Mouse (Mus musculus): ENCODE measurements around the gene Ager.
A peak's percentile ranks its signal among the peaks of the same experiment; 100 is the strongest.

The Ager gene

GRCm38 (mm10) chr17:34572361-34572760 lies 25.3 kb upstream of the Ager start:
- peak overlapping the region; percentile 48 for H3K4me3 ChIP-seq (replicated peaks; ENCODE audit: low read length)
- no peaks in the 10 kb centered on the region for H3K27me3 ChIP-seq (ENCODE audit: insufficient read depth, low read length)
- TF ChIP-seq CTCF (conservative IDR thresholded peaks at IDR 0.05; ENCODE audit: low read length) = peak; percentile 54; the same call in 1 of the 2 replicates
- TF ChIP-seq POU5F1 (IDR thresholded peaks at IDR 0.05; ENCODE audit: borderline replicate concordance, low read length) = no peak
- H3K36me3 ChIP-seq (ENCODE audit: insufficient read depth, low read length) = peaks cover 97% of the 10 kb centered on the region
- no peaks in the 10 kb centered on the region for H3K9me3 ChIP-seq (ENCODE audit: low read length)
- H3K4me1 ChIP-seq (replicated peaks; ENCODE audit: low read depth, low read length) = peaks cover 56% of the 10 kb centered on the region

- Histone ChIP-seq H3K4me3 (replicated peaks; ENCODE audit: low read length) (no peak overlapping the region), H3K9me3 (ENCODE audit: low read length) (0 out of 2 replicates have a peak, but pooled peaks cover 3% of the 10 kb centered on the region), H3K36me3 (ENCODE audit: insufficient read depth, low read length) (peaks cover 95% of the 10 kb centered on the region), H3K4me1 (replicated peaks; ENCODE audit: low read depth, low read length) (peaks cover 31% of the 10 kb centered on the region), H3K27me3 (ENCODE audit: insufficient read depth, low read length) (no peaks in the 10 kb centered on the region)
- TF ChIP-seq CTCF (conservative IDR thresholded peaks at IDR 0.05; ENCODE audit: low read length) = no peak
- TF ChIP-seq NANOG (IDR thresholded peaks at IDR 0.05; ENCODE audit: borderline replicate concordance, low read length) = no peak
- no peak for TF ChIP-seq POU5F1 (IDR thresholded peaks at IDR 0.05; ENCODE audit: borderline replicate concordance, low read length)
Observed at GRCm38 (mm10) chr17:34576577-34576976, 21.1 kb upstream of the Ager start.

- H3K36me3 ChIP-seq (ENCODE audit: insufficient read depth, low read length) = peaks cover 94% of the 10 kb centered on the region
- peaks cover 8% of the 10 kb centered on the region; the same call in 1 of the 2 replicates for H3K9me3 ChIP-seq (ENCODE audit: low read length)
- TF ChIP-seq NANOG (IDR thresholded peaks at IDR 0.05; ENCODE audit: borderline replicate concordance, low read length) = no peak
- no peak for TF ChIP-seq CTCF (conservative IDR thresholded peaks at IDR 0.05; ENCODE audit: low read length)
- no peak for TF ChIP-seq POU5F1 (IDR thresholded peaks at IDR 0.05; ENCODE audit: borderline replicate concordance, low read length)
- no peaks in the 10 kb centered on the region for H3K27me3 ChIP-seq (ENCODE audit: insufficient read depth, low read length)
- no peak overlapping the region for H3K4me3 ChIP-seq (replicated peaks; ENCODE audit: low read length)
- peaks cover 26% of the 10 kb centered on the region for H3K4me1 ChIP-seq (replicated peaks; ENCODE audit: low read depth, low read length)
Observed at GRCm38 (mm10) chr17:34578070-34578469, 19.6 kb upstream of the Ager start.

- Histone ChIP-seq H3K4me3 (replicated peaks; ENCODE audit: low read length) (no peak overlapping the region), H3K9me3 (ENCODE audit: low read length) (peaks cover 8% of the 10 kb centered on the region; the same call in 1 of the 2 replicates), H3K27me3 (ENCODE audit: insufficient read depth, low read length) (no peaks in the 10 kb centered on the region), H3K36me3 (ENCODE audit: insufficient read depth, low read length) (peaks cover 72% of the 10 kb centered on the region), H3K4me1 (replicated peaks; ENCODE audit: low read depth, low read length) (peaks cover 46% of the 10 kb centered on the region)
- no peak for TF ChIP-seq POU5F1 (IDR thresholded peaks at IDR 0.05; ENCODE audit: borderline replicate concordance, low read length)
- no peak for TF ChIP-seq NANOG (IDR thresholded peaks at IDR 0.05; ENCODE audit: borderline replicate concordance, low read length)
- no peak for TF ChIP-seq CTCF (conservative IDR thresholded peaks at IDR 0.05; ENCODE audit: low read length)
Observed at GRCm38 (mm10) chr17:34582528-34582927, 15.1 kb upstream of the Ager start.

GRCm38 (mm10) chr17:34583397-34583796 lies 14.3 kb upstream of the Ager start:
- H3K4me3 ChIP-seq (replicated peaks; ENCODE audit: low read length) = 0 out of 2 replicates have a peak overlapping the region, but pooled peaks have one; percentile 21
- H3K4me1 ChIP-seq (replicated peaks; ENCODE audit: low read depth, low read length) = peaks cover 53% of the 10 kb centered on the region
- no peaks in the 10 kb centered on the region for H3K27me3 ChIP-seq (ENCODE audit: insufficient read depth, low read length)
- peaks cover 8% of the 10 kb centered on the region; the same call in 1 of the 2 replicates for H3K9me3 ChIP-seq (ENCODE audit: low read length)
- TF ChIP-seq POU5F1 (IDR thresholded peaks at IDR 0.05; ENCODE audit: borderline replicate concordance, low read length) (no peak), NANOG (IDR thresholded peaks at IDR 0.05; ENCODE audit: borderline replicate concordance, low read length) (no peak), CTCF (conservative IDR thresholded peaks at IDR 0.05; ENCODE audit: low read length) (no peak)
- H3K36me3 ChIP-seq (ENCODE audit: insufficient read depth, low read length) = peaks cover 63% of the 10 kb centered on the region

GRCm38 (mm10) chr17:34583819-34584218 lies 13.8 kb upstream of the Ager start:
- TF ChIP-seq NANOG (IDR thresholded peaks at IDR 0.05; ENCODE audit: borderline replicate concordance, low read length) = no peak
- TF ChIP-seq POU5F1 (IDR thresholded peaks at IDR 0.05; ENCODE audit: borderline replicate concordance, low read length) = no peak
- no peak for TF ChIP-seq CTCF (conservative IDR thresholded peaks at IDR 0.05; ENCODE audit: low read length)
- H3K27me3 ChIP-seq (ENCODE audit: insufficient read depth, low read length) = no peaks in the 10 kb centered on the region
- H3K4me1 ChIP-seq (replicated peaks; ENCODE audit: low read depth, low read length) = peaks cover 57% of the 10 kb centered on the region
- H3K4me3 ChIP-seq (replicated peaks; ENCODE audit: low read length) = 0 out of 2 replicates have a peak overlapping the region, but pooled peaks have one; percentile 21
- peaks cover 8% of the 10 kb centered on the region; the same call in 1 of the 2 replicates for H3K9me3 ChIP-seq (ENCODE audit: low read length)
- peaks cover 59% of the 10 kb centered on the region for H3K36me3 ChIP-seq (ENCODE audit: insufficient read depth, low read length)

GRCm38 (mm10) chr17:34585121-34585520 lies 12.5 kb upstream of the Ager start:
- Histone ChIP-seq H3K9me3 (ENCODE audit: low read length) (peaks cover 8% of the 10 kb centered on the region; the same call in 1 of the 2 replicates), H3K27me3 (ENCODE audit: insufficient read depth, low read length) (no peaks in the 10 kb centered on the region), H3K4me3 (replicated peaks; ENCODE audit: low read length) (no peak overlapping the region), H3K36me3 (ENCODE audit: insufficient read depth, low read length) (peaks cover 49% of the 10 kb centered on the region), H3K4me1 (replicated peaks; ENCODE audit: low read depth, low read length) (peaks cover 69% of the 10 kb centered on the region)
- TF ChIP-seq NANOG (IDR thresholded peaks at IDR 0.05; ENCODE audit: borderline replicate concordance, low read length) = no peak
- TF ChIP-seq POU5F1 (IDR thresholded peaks at IDR 0.05; ENCODE audit: borderline replicate concordance, low read length) = no peak
- TF ChIP-seq CTCF (conservative IDR thresholded peaks at IDR 0.05; ENCODE audit: low read length) = no peak

- peaks cover 79% of the 10 kb centered on the region for H3K4me1 ChIP-seq (replicated peaks; ENCODE audit: low read depth, low read length)
- H3K36me3 ChIP-seq (ENCODE audit: insufficient read depth, low read length) = peaks cover 39% of the 10 kb centered on the region
- no peaks in the 10 kb centered on the region for H3K27me3 ChIP-seq (ENCODE audit: insufficient read depth, low read length)
- H3K9me3 ChIP-seq (ENCODE audit: low read length) = peaks cover 8% of the 10 kb centered on the region; the same call in 1 of the 2 replicates
- H3K4me3 ChIP-seq (replicated peaks; ENCODE audit: low read length) = peak overlapping the region; percentile 91
- TF ChIP-seq CTCF (conservative IDR thresholded peaks at IDR 0.05; ENCODE audit: low read length) (no peak), NANOG (IDR thresholded peaks at IDR 0.05; ENCODE audit: borderline replicate concordance, low read length) (no peak), POU5F1 (IDR thresholded peaks at IDR 0.05; ENCODE audit: borderline replicate concordance, low read length) (no peak)
Observed at GRCm38 (mm10) chr17:34585877-34586771, 11.5 kb upstream of the Ager start.
